Mouse (Mus musculus) A20 (cell line): Measurements from ENCODE around the gene P4ha2.

Experiments
- DNase-seq: peaks from one replicate; pipeline ENCODE4 v3.0.0-alpha.2; 2011; ENCODE audit warnings: low read depth, low spot score

The P4ha2 gene

GRCm38 (mm10) chr11:54134905-54135304, 35.0 kb downstream of the P4ha2 start:
- no peak for DNase-seq

GRCm38 (mm10) chr11:54140159-54140558, 40.3 kb downstream of the P4ha2 start:
- peak; percentile 92 for DNase-seq

- DNase-seq: no peak
Observed at GRCm38 (mm10) chr11:54141200-54141971, 41.5 kb downstream of the P4ha2 start.

- peak; percentile 81 for DNase-seq
Observed at GRCm38 (mm10) chr11:54144886-54145285, 45.0 kb downstream of the P4ha2 start.

GRCm38 (mm10) chr11:54145990-54146389, 46.1 kb downstream of the P4ha2 start:
- DNase-seq: peak; percentile 73

GRCm38 (mm10) chr11:54149791-54150465, 50.0 kb downstream of the P4ha2 start:
- peak; percentile 76 for DNase-seq

- no peak for DNase-seq
Observed at GRCm38 (mm10) chr11:54151141-54151540, 51.2 kb downstream of the P4ha2 start.

GRCm38 (mm10) chr11:54152957-54153356, 53.1 kb downstream of the P4ha2 start:
- DNase-seq: no peak

GRCm38 (mm10) chr11:54155864-54156263, 56.0 kb downstream of the P4ha2 start:
- peak; percentile 83 for DNase-seq

GRCm38 (mm10) chr11:54156504-54156903, 56.6 kb downstream of the P4ha2 start:
- DNase-seq: no peak

- DNase-seq: no peak
Observed at GRCm38 (mm10) chr11:54157586-54157985, 57.7 kb downstream of the P4ha2 start.

- DNase-seq: no peak
Observed at GRCm38 (mm10) chr11:54160435-54160834, 60.5 kb downstream of the P4ha2 start.

- peak; percentile 52 for DNase-seq
Observed at GRCm38 (mm10) chr11:54160920-54161319, 61.0 kb downstream of the P4ha2 start.

GRCm38 (mm10) chr11:54161514-54161913, 61.6 kb downstream of the P4ha2 start:
- DNase-seq: no peak

GRCm38 (mm10) chr11:54162968-54163367, 63.1 kb downstream of the P4ha2 start:
- peak; percentile 91 for DNase-seq

GRCm38 (mm10) chr11:54169432-54170295, 69.8 kb downstream of the P4ha2 start:
- peak; percentile 58 for DNase-seq

GRCm38 (mm10) chr11:54171175-54171574, 71.3 kb downstream of the P4ha2 start:
- peak; percentile 70 for DNase-seq

GRCm38 (mm10) chr11:54174226-54174625, 74.3 kb downstream of the P4ha2 start:
- DNase-seq: no peak

GRCm38 (mm10) chr11:54174877-54175276, 75.0 kb downstream of the P4ha2 start:
- no peak for DNase-seq
